Mouse (Mus musculus) frontal cortex, postnatal 10 days (tissue): Measurements from ENCODE around the gene AI597479.
"Not testable (repeated sequence)": the region's sequence is repeated elsewhere in the genome, so short reads cannot be mapped to it uniquely, and the experiment has no call there.

Experiments
- DNase-seq, 2 experiments: peaks; one replicate each; pipeline ENCODE4 v3.0.0; 2022; ENCODE audit warnings: low spot score in 2 of 2, mixed read lengths in 1 of 2

The AI597479 gene

GRCm38 (mm10) chr1:43124726-43125125 lies 26.2 kb downstream of the AI597479 start:
- DNase-seq, result no peak

GRCm38 (mm10) chr1:43127196-43127595 lies 28.7 kb downstream of the AI597479 start:
- no peak for DNase-seq

GRCm38 (mm10) chr1:43127820-43128610 lies 29.5 kb downstream of the AI597479 start:
- DNase-seq, result no peak

DNA sequence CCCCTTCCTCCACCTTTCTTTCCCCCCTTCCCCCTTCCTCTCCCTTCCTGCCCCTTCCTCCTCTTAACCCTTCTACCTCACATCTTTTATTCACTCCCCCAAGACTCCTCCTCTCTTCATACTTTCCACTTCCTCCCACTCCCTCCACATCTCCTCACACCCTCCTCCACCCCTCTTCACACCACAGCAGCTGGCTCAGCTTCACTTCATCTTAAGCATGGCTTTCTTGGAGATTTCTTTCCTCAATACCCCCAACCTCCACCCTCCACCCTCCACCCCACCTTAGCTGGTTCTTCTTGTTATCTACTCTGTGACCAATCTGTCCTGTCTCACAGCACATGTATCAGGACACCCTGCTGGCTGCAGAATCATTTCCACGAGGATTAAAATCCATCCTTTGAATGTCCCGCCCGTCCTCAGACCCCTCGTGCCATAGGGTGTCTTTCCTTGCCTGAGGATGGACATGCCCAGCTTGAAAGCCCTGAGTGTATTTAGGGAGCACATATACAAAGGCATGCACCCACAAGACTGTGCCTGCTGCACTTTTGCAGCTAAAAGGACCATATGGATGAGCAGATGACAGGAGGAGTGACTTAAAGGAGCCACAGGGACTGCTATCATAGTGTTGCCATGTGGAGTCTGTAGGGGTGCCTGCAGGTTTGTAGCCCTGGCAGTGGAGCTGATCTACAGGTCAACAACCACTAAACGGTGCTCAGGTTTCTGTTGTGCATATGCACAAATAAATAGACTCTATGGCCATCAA lies 31.9 kb downstream of the AI597479 start:
- DNase-seq, result no peak

DNA sequence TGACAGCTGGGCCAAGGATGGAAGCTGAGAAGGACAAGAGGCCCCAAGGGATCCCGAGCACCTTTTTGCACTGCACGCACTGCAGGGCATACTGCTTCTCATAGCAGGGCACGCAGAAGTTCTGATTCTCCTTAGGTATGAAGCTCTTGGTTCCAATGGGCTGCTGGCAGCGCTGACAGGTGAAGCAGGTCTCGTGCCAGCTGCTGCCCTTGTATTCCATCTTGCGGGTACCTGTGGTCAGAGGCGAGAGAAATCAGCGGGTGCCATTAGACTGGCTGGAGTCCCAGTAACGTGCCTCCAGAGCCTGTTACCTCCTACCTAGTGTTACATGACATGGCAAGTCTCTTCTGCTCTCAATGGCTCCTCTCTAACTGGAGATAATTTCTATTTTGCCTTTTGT lies 33.1 kb downstream of the AI597479 start:
- no peak for DNase-seq

DNA sequence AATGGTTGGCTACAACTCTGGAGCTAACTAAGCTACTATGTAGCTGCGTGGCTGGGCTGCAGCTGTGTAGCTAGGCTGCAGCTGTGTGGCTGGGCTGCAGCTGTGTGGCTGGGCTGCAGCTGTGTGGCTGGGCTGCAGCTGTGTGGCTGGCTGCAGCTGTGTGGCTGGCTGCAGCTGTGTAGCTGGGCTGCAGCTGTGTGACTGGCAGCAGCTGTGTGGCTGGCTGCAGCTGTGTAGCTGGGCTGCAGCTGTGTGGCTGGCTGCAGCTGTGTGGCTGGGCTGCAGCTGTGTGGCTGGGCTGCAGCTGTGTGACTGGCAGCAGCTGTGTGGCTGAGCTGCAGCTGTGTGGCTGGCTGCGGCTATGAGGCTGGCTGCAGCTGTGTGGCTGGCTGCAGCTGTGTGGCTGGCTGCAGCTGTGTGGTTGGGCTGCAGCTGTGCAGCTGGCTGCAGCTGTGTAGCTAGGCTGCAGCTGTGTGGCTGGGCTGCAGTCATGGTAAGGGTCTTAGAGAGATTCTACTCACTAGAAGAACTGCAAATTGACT lies 38.0 kb downstream of the AI597479 start:
- DNase-seq, result not testable (repeated sequence)

- DNase-seq, result peak in 1 of 2 experiments; percentile 43
Measured at GRCm38 (mm10) chr1:43137334-43137733, 38.8 kb downstream of the AI597479 start.

DNA sequence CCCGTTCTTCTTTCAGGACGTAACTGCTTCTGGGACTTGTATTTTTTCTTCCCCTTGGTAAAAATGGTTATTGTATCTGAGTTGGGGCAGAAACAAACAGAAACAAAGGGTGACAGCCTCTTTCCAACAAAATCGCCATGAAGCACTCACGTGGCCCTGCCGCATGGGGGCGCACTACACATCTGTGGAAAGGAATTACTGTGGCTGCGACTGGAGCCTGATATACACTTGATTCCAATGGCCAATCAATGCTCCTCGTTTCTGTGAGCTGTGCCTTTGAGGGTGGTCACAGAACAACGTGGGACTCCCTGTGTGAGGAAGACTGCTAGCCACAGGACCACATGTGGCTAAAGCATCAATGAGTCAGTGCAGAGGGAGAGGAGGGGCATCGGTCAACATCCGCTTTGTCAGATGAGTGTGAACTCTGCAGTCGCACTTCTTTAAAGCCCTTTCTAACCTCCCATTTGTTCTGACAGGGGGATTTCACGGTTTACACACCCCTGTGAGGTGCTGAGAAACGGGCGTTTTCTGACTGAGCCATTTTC lies 39.8 kb downstream of the AI597479 start:
- DNase-seq, result no peak

DNA sequence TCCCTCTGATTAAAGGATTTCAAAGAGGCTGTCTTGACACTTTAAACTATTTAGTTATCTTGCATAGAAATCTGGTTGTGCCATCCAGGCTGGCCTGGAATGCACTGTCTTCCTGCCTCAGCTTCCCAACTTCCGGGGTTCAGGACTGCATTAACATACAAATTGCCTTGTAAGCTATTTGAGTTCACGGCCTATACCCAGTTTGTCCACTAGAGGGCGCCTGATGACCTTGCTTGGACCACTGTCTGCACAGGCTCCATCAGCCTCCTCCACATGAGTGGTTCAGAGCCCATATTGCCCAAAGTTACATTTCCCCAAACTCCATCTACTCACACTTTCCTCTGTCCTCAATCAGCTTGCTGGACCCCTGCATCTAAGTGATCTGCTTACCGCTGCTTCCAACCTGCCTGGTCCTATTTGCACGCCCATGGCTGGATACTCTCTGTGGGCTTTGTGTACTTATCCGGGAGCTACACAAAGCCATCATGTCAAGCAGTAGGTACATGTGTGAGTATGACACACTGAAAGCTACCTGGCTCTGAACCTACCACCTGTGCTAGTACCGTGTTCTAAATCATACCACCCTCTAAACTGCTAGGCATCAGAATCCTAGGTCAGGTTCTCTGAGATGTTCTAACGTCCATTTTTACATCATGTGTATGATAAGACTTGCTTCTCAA lies 41.2 kb downstream of the AI597479 start:
- DNase-seq, result peak; percentile 57 to 77

GRCm38 (mm10) chr1:43141555-43141961 lies 43.0 kb downstream of the AI597479 start:
- DNase-seq, result no peak

GRCm38 (mm10) chr1:43142849-43143248 lies 44.3 kb downstream of the AI597479 start:
- no peak for DNase-seq

DNA sequence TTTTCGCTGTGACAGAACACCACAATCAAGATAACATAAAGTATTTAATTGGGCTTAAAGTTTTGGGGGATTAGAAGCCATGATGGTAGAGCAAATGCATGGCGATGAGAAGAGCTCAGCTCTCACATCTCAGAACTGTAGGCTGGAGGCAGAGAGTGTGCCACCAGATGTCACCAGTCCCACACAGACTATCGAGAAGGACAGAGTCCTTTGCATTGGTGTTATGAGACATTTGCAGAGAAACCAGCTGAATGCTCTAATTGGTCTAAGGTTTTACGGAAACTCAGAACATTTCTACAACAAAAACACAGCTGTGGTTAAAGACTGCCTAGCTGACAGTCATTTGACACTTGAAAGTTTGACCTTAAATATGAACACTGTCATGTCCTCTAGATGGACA lies 44.8 kb downstream of the AI597479 start:
- no peak for DNase-seq

DNA sequence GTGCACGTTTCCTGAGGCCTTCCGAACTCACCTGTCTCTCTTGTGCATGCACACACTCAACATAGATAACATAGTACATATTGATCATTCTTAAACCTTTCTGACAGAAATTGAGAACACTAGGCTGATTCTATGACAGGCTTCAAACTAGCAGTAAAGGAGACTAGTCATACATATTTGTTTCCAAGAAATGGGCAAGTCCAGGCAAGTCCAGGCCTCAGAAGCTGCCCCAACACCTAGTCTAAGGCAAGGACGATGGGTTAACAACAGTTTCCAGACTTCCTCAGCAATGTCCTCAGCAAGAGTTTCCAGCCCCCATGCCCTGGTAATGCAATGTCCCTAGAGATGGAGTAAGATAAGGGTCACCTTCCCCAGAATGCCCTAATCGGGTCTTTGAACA lies 45.3 kb downstream of the AI597479 start:
- no peak for DNase-seq

DNA sequence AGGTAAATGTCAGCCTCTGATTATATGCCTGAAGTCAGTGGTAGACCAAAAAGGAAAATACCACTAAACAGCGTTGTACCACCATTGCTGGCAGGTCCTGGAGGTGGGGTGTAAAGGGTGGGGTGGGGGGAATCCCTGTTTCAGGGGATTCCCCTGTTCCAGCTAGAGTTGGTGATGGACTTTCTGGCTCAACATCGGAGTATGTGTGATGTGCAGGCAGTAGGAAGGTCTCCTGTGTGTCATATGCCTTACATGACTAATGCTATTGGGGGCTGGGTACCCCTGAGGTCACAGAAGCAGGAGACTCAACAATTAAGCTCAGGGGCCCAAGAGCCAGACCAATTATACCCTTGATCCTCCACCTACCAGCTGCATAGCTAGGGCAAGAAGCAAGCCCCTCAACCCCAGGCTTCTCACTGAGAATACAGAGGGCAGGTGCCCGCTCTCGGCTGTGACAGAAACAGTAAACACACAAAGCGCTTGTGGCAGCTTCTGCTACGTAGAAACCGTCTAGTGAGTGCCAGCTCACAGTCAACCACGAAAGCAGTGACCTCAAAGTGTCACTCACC lies 45.9 kb downstream of the AI597479 start:
- DNase-seq, result no peak

DNA sequence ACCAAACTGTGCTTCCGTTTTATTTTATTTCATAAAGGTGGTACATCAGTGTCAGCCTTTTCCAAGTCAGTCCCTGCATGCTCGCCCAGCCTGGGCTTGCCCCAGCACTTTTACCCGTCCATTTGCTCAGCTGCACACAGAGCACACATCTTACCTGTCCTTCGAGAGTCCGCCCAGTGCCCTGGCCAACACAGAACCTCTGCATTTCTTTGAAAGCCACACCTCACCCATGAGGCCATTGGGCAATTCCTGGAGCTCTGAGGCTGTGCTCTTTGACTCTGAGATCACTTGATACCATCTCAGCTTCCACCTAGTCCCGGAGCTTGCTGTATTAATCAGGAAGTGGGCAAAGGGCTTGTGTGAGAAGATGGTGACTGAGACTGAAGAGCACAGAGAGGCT lies 46.9 kb downstream of the AI597479 start:
- no peak for DNase-seq

GRCm38 (mm10) chr1:43147474-43147873 lies 49.0 kb downstream of the AI597479 start:
- DNase-seq, result no peak

- DNase-seq, result no peak
Measured at GRCm38 (mm10) chr1:43150225-43150624, 51.7 kb downstream of the AI597479 start.

GRCm38 (mm10) chr1:43152626-43153025 lies 54.1 kb downstream of the AI597479 start:
- DNase-seq, result no peak

GRCm38 (mm10) chr1:43153538-43153937 lies 55.0 kb downstream of the AI597479 start:
- no peak for DNase-seq

- DNase-seq, result no peak
Measured at GRCm38 (mm10) chr1:43154491-43154890, 56.0 kb downstream of the AI597479 start.

GRCm38 (mm10) chr1:43157907-43158306 lies 59.4 kb downstream of the AI597479 start:
- DNase-seq, result no peak

- no peak for DNase-seq
Measured at GRCm38 (mm10) chr1:43159429-43159828, 60.9 kb downstream of the AI597479 start.
